Mouse (Mus musculus) limb, embryonic 13.5 days (tissue): Measurements from ENCODE around the gene Grik4. TPM values are rescaled to one million over a fixed set of nuclear protein-coding genes. Genes with fewer than 3 reads are reported as not detected.
A peak's percentile ranks its signal among the peaks of the same experiment; 100 is the strongest.

Experiments used
- ATAC-seq: fragments of 200-750 bp; cut with Nextera tagmentation; 2 replicates; pipeline ENCODE4 v1.8.0; 2017; ENCODE audit warnings: low read depth, moderate number of reproducible peaks, moderate TSS enrichment; ENCODE audit not compliant: low FRiP score
- H3K27ac ChIP-seq: fragments of 300-500 bp; sonication (generic); 2 replicates; pipeline ENCODE4 v1.5.1; 2015; ENCODE audit warnings: inconsistent platforms, mild to moderate bottlenecking, moderate library complexity
- H3K27me3 ChIP-seq: fragments of 300-500 bp; sonication (generic); 2 replicates; pipeline ENCODE4 v1.6.1; 2015; ENCODE audit warnings: mild to moderate bottlenecking, inconsistent platforms
- H3K36me3 ChIP-seq: fragments of 300-500 bp; sonication (generic); 2 replicates; pipeline ENCODE4 v1.6.1; 2015; ENCODE audit warnings: inconsistent platforms, mild to moderate bottlenecking, moderate library complexity
- H3K4me1 ChIP-seq: fragments of 300-500 bp; sonication (generic); 2 replicates; pipeline ENCODE4 v1.6.1; 2015; ENCODE audit warnings: inconsistent platforms
- H3K4me2 ChIP-seq: fragments of 300-500 bp; sonication (generic); replicated peaks from 2 replicates; pipeline ENCODE4 v1.6.1; 2015; ENCODE audit warnings: inconsistent platforms, mild to moderate bottlenecking, moderate library complexity
- H3K4me3 ChIP-seq: fragments of 300-500 bp; sonication (generic); 2 replicates; pipeline ENCODE4 v1.5.1; 2015; ENCODE audit warnings: moderate library complexity, mild to moderate bottlenecking, inconsistent platforms
- H3K9ac ChIP-seq: fragments of 300-500 bp; sonication (generic); 2 replicates; pipeline ENCODE4 v1.6.1; 2015; ENCODE audit warnings: mild to moderate bottlenecking, inconsistent platforms
- H3K9me3 ChIP-seq: fragments of 300-500 bp; sonication (generic); 2 replicates; pipeline ENCODE4 v1.6.1; 2016; ENCODE audit warnings: inconsistent platforms
- WGBS: fragments of 180-500 bp; shearing (Covaris S2); methylation state at CpG from one replicate; pipeline ENCODE4 v1.1.7; 2015; 5-methylcytosine and 5-hydroxymethylcytosine counted together
- polyA plus RNA-seq: library from polyadenylated mRNA; unstranded; fragments of >200 nt; fragmentation: Nextera tagmentation; extraction: Ambion mirVana; gene quantifications from 2 replicates; pipeline ENCODE4 v1.2.1, GENCODE M21; 2015

Grik4 gene
- polyA plus RNA-seq, 1 experiment from 2014 or later: 2.7 TPM

DNA sequence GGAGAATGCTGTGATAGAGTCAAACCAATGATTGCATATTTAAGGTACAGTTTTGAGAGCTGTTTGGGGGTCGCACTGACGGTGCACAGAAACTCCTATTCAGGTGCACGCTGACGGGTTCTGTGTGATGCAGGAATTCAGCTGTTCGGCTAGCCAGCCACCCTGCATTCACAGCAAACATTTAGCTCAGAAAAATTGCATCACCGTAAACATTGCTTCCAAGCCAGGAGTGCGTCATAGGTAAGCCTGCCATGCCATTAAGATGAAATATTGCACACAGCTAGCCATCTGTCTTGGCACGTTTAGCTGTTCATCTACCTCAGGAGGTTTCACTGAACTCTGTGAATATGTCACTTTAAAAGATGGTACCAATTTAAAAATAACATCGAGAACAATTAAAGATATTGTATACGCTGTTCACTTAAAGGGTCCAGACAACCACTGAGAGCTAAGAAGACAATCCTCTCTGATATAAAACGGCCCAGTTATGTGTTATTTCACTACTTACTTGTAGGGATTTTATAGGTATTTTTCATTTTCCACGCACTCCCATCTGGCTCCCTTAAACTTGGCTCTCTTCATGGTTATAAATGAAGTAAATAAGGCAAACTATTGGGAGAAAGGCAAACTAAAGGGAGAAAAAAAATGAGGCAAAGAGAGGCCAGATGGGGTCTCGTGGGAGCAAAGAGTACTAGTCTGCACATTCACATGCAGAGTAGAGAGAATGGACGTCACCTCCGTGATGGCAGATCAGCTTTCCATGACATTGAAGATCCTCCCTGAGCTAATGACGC, 453.5 kb downstream of the Grik4 start:
- peaks cover 8% of the 10 kb centered on the region for H3K4me1 ChIP-seq
- 63% methylated on average over 16 of the region's 16 CpGs for WGBS
- H3K4me3 ChIP-seq: no peak overlapping the region
- ATAC-seq: 0 out of 2 replicates have a peak, but pooled peaks have one; percentile 48
- no peak overlapping the region for H3K4me2 ChIP-seq
- H3K36me3 ChIP-seq: no peaks in the 10 kb centered on the region
- no peak overlapping the region for H3K9ac ChIP-seq
- no peaks in the 10 kb centered on the region for H3K27me3 ChIP-seq
- H3K27ac ChIP-seq: no peak overlapping the region; the same call in 1 of the 2 replicates
- no peaks in the 10 kb centered on the region for H3K9me3 ChIP-seq

DNA sequence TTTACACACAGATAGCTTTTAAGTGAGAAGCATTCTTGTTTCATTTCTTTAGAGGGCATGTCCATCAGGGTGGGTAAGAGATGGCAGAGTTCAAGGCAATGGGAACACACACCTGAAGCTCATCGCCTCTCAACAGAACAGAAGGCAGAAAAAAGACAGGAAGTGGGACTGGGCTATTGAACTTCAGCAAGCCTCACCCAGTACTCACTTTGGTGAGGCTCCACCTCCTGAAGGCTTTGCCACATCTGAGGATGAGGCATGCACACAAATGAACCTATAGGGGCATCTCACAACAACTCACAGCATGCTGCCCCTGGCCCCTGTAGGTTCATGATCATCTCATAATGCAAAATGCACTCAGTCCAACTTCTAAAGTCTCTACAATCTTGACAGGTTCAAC, 456.2 kb downstream of the Grik4 start:
- WGBS: 84% methylated on average over 1 of the region's 1 CpGs
- H3K4me2 ChIP-seq: no peak overlapping the region
- ATAC-seq: no peak

DNA sequence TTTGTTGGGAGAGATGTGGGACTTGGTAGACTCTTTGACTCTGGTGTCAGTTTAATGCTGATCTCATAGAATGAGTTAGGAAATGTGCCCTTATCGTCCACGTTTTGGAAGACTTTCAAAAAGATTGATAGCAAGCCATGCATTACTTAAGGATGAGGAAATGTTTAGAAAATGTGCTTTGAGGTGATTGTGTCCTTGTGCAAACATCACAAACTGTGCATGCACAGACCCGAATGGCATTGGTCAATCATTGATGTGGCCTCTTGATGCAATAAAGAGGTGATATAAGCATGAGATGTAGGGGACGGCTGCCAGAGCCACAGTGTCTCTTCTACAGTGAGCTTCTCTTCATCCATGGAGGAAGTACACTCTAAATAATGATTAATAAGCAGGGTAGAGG, 457.4 kb downstream of the Grik4 start:
- ATAC-seq: no peak
- Histone ChIP-seq H3K4me1 (peaks cover 12% of the 10 kb centered on the region), H3K9me3 (no peaks in the 10 kb centered on the region)

More for the DNA sequence above, 456.2 kb downstream of the Grik4 start:
- Histone ChIP-seq H3K9ac (no peak overlapping the region), H3K27ac (no peak overlapping the region), H3K9me3 (no peaks in the 10 kb centered on the region), H3K36me3 (no peaks in the 10 kb centered on the region), H3K27me3 (no peaks in the 10 kb centered on the region), H3K4me3 (no peak overlapping the region), H3K4me1 (peaks cover 12% of the 10 kb centered on the region)

GRCm38 (mm10) chr9:42484667-42485066, 459.6 kb downstream of the Grik4 start:
- H3K4me3 ChIP-seq: no peak overlapping the region
- ATAC-seq: no peak
- H3K4me1 ChIP-seq: 0 out of 2 replicates have a peak, but pooled peaks cover 4% of the 10 kb centered on the region
- H3K9ac ChIP-seq: no peak overlapping the region
- no peaks in the 10 kb centered on the region for H3K36me3 ChIP-seq
- H3K27me3 ChIP-seq: no peaks in the 10 kb centered on the region
- no peaks in the 10 kb centered on the region for H3K9me3 ChIP-seq
- 95% methylated on average over 1 of the region's 1 CpGs for WGBS
- H3K27ac ChIP-seq: no peak overlapping the region
- H3K4me2 ChIP-seq: no peak overlapping the region

More for the DNA sequence above, 457.4 kb downstream of the Grik4 start:
- Histone ChIP-seq H3K4me2 (no peak overlapping the region), H3K9ac (no peak overlapping the region), H3K27ac (no peak overlapping the region), H3K36me3 (no peaks in the 10 kb centered on the region), H3K4me3 (no peak overlapping the region), H3K27me3 (no peaks in the 10 kb centered on the region)
- WGBS: 82% methylated on average over 4 of the region's 4 CpGs

DNA sequence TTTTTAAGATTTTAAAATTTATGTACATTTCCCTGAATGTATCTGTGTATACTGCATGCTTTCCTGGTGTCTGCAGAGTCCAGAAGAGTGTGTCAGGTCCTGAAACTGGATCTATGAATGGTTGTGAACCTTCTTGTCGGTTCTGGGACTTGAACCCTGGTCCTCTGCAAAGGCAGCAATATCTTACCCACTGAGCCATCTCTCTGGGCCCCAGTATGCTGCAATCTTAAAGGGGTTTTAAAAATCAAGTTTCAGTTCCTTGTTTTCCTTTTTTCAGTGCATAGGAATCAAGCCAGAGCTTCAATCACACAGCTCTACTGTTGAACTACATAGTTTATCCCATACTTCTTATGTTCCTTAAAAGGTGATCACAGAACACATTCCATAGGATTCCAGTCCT, 461.3 kb downstream of the Grik4 start:
- 0 out of 2 replicates have a peak, but pooled peaks cover 4% of the 10 kb centered on the region for H3K4me1 ChIP-seq
- H3K9me3 ChIP-seq: no peaks in the 10 kb centered on the region
- no peak overlapping the region for H3K4me2 ChIP-seq
- H3K36me3 ChIP-seq: no peaks in the 10 kb centered on the region
- H3K4me3 ChIP-seq: no peak overlapping the region
- no peak overlapping the region for H3K27ac ChIP-seq
- WGBS: 89% methylated on average over 1 of the region's 1 CpGs
- ATAC-seq: no peak
- H3K27me3 ChIP-seq: no peaks in the 10 kb centered on the region
- no peak overlapping the region for H3K9ac ChIP-seq

- WGBS: 81% methylated on average over 4 of the region's 4 CpGs
- H3K9me3 ChIP-seq: no peaks in the 10 kb centered on the region
- no peak for ATAC-seq
Measured at GRCm38 (mm10) chr9:42476166-42476565, 468.1 kb downstream of the Grik4 start.

DNA sequence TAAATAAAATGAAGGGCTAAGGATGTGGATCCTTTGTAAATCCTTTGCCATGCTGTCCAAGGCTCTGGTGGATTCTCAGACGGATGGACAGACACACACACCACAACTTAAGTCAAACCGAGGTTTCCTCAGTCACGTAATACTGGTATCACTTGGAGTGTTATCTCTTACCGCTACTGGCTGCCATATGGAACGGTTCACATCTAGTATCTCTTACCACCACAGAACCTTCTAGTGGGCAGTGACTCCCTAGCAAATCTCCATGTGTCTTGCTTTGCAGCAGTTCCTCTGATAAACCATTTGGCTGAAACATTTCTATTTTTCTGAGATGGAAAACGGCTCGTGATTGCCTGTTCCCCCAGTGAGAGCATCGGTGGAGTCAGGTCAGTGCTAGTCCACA, 470.0 kb downstream of the Grik4 start:
- Histone ChIP-seq H3K4me1 (peaks cover 15% of the 10 kb centered on the region), H3K27ac (no peak overlapping the region), H3K9ac (no peak overlapping the region), H3K4me3 (no peak overlapping the region), H3K9me3 (no peaks in the 10 kb centered on the region), H3K27me3 (0 out of 2 replicates have a peak, but pooled peaks cover 3% of the 10 kb centered on the region), H3K36me3 (no peaks in the 10 kb centered on the region), H3K4me2 (no peak overlapping the region)
- ATAC-seq: no peak
- WGBS: 84% methylated on average over 8 of the region's 8 CpGs

More at GRCm38 (mm10) chr9:42476166-42476565, 468.1 kb downstream of the Grik4 start:
- Histone ChIP-seq H3K4me3 (no peak overlapping the region), H3K36me3 (no peaks in the 10 kb centered on the region), H3K27ac (no peak overlapping the region), H3K27me3 (0 out of 2 replicates have a peak, but pooled peaks cover 3% of the 10 kb centered on the region), H3K4me2 (no peak overlapping the region), H3K9ac (no peak overlapping the region), H3K4me1 (peaks cover 6% of the 10 kb centered on the region)

- Histone ChIP-seq H3K4me1 (peaks cover 18% of the 10 kb centered on the region), H3K36me3 (no peaks in the 10 kb centered on the region; the same call in 1 of the 2 replicates), H3K4me3 (peak overlapping the region; percentile 93), H3K9me3 (no peaks in the 10 kb centered on the region), H3K27ac (peak overlapping the region; percentile 56; the same call in 1 of the 2 replicates), H3K9ac (peak overlapping the region; percentile 91), H3K27me3 (0 out of 2 replicates have a peak, but pooled peaks cover 3% of the 10 kb centered on the region), H3K4me2 (peak overlapping the region; percentile 86)
- 8% methylated on average over 49 of the region's 49 CpGs for WGBS
- peak; percentile 94 for ATAC-seq
Measured at GRCm38 (mm10) chr9:42471921-42472747, 472.2 kb downstream of the Grik4 start.

GRCm38 (mm10) chr9:42471214-42471613, 473.1 kb downstream of the Grik4 start:
- 51% methylated on average over 4 of the region's 4 CpGs for WGBS
- H3K27ac ChIP-seq: 0 out of 2 replicates have a peak overlapping the region, but pooled peaks have one; percentile 56
- no peak for ATAC-seq

GRCm38 (mm10) chr9:42469323-42469722, 475.0 kb downstream of the Grik4 start:
- no peak overlapping the region for H3K9ac ChIP-seq
- H3K9me3 ChIP-seq: no peaks in the 10 kb centered on the region
- peaks cover 18% of the 10 kb centered on the region for H3K4me1 ChIP-seq
- H3K36me3 ChIP-seq: peaks cover 4% of the 10 kb centered on the region; the same call in 1 of the 2 replicates
- H3K4me3 ChIP-seq: no peak overlapping the region
- no peak overlapping the region for H3K27ac ChIP-seq
- H3K27me3 ChIP-seq: no peaks in the 10 kb centered on the region
- WGBS: 97% methylated on average over 15 of the region's 15 CpGs
- H3K4me2 ChIP-seq: no peak overlapping the region
- ATAC-seq: no peak

More at GRCm38 (mm10) chr9:42471214-42471613, 473.1 kb downstream of the Grik4 start:
- Histone ChIP-seq H3K4me1 (peaks cover 18% of the 10 kb centered on the region), H3K4me2 (peak overlapping the region; percentile 86), H3K4me3 (peak overlapping the region; percentile 93), H3K9me3 (no peaks in the 10 kb centered on the region), H3K36me3 (peaks cover 4% of the 10 kb centered on the region; the same call in 1 of the 2 replicates), H3K9ac (peak overlapping the region; percentile 91), H3K27me3 (0 out of 2 replicates have a peak, but pooled peaks cover 3% of the 10 kb centered on the region)

- ATAC-seq: no peak
- Histone ChIP-seq H3K4me2 (no peak overlapping the region), H3K9me3 (no peaks in the 10 kb centered on the region), H3K4me3 (no peak overlapping the region), H3K27me3 (no peaks in the 10 kb centered on the region), H3K27ac (no peak overlapping the region), H3K4me1 (peaks cover 24% of the 10 kb centered on the region), H3K36me3 (peaks cover 4% of the 10 kb centered on the region; the same call in 1 of the 2 replicates), H3K9ac (no peak overlapping the region)
- 90% methylated on average over 5 of the region's 5 CpGs for WGBS
Measured at GRCm38 (mm10) chr9:42468360-42468759, 475.9 kb downstream of the Grik4 start.
